Mouse (Mus musculus) left cerebral cortex, postnatal 25 days (tissue): Measurements from ENCODE around the gene Htra2. TPM values are rescaled to one million over a fixed set of nuclear protein-coding genes. Genes with fewer than 3 reads are reported as not detected.

Experiments used
- DNase-seq, 2 experiments: peaks; one replicate each; pipeline ENCODE4 v3.0.0; 2022; ENCODE audit warnings: low spot score in 2 of 2, mixed read lengths in 1 of 2
- intact Hi-C: fragments of 180-260 bp; cut with DNase I; formaldehyde crosslinking; loops from one replicate; pipeline ENCODE4 v1.15.1; 2025
- total RNA-seq, 2 experiments: library from RNA; stranded (reverse); gene quantifications; 2 replicates each; pipeline ENCODE4 v1.2.3; 2021

Htra2 gene
- total RNA-seq, 2 experiments from 2014 or later, result 42.9 to 45.4 TPM

GRCm38 (mm10) chr6:83037188-83037587, 17.9 kb downstream of the Htra2 start:
- intact Hi-C loops, result no loop called here
- DNase-seq, result no peak

DNA sequence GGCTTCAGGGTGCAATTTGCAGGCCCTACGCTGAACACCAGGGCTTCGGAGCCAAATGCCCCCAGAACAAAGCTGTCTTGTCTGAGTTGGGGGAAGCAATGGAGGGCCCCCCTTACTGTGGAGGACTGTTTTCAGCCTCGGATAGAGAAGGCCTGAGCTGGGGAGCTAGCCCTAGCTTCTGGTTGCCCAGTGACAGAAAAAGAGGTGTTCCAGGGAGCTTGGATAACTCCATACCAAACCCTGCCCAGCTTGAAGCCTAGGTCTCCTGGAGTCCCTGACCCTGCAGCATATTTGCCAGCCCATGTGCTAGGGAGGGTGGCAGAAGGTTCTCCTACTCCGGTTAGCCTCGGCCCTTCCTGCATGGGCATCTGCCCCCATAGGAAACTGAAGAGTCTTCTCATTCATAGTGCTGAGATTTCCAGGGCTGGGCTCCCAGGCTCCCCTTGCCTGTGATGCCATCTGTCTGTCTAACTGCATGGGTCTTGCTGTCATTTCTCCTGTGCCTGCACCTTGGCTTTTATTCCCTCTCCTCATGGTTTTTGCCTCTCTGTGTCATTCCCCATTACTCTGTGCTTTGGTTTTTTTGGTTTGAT, 20.5 kb downstream of the Htra2 start:
- intact Hi-C loops, result no loop called here
- DNase-seq, result no peak

GRCm38 (mm10) chr6:83033249-83034185, 21.6 kb downstream of the Htra2 start, which contains the start of the genes Dok1 and Loxl3:
Gene Dok1, minus strand, starts transcription at chr6:83033471.
Gene Loxl3, plus strand, starts transcription at chr6:83034173.
- no peak for DNase-seq
- intact Hi-C loops, result no loop called here

- intact Hi-C loops, result no loop called here
- peak in 1 of 2 experiments; percentile 36 for DNase-seq
Observed at GRCm38 (mm10) chr6:83032769-83033191, 22.3 kb downstream of the Htra2 start.

- intact Hi-C loops, result no loop called here
- DNase-seq, result no peak
Observed at GRCm38 (mm10) chr6:83031921-83032590, 23.0 kb downstream of the Htra2 start.

DNA sequence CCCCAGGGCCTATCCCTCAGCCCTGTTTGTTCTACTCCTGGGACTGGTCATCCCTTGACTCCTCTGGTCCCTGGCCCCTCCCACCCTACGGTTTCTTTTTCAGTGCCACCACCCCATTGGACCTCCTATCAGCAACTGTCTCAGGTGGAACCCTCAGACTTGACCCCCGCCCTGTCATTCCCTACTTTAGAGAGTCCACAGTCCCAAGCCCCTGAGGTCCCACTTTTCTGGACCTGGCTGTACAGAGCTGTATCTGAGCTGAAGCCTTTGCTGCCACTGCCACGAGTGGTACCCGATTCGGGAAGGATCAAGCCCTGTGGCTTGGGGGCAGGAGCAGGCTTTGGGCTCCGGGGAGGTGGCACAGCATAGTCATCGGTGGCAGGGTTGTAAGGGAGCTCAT, 24.0 kb downstream of the Htra2 start:
- intact Hi-C loops, result no loop called here
- DNase-seq, result no peak

DNA sequence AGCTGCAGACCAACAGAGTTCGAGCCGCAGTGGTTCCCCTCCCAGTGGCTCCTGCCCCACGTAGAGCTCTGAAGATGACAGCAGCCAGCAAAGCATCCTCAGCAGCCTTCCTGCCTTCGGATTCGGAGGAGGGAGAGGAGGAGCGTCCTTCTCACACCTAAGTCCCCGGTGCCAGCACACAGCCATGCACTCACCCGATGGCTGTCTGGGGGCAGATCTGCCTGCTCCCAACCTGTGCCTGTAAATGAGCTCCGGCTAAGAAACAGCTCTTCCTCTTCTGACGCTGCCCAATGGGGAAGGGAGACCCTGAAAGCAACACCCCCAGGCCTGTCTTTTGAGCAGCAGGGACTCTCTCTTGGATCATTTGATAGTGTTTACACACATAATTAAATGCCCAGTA, 25.3 kb downstream of the Htra2 start:
- intact Hi-C loops, result no loop called here
- DNase-seq, result no peak

- intact Hi-C loops, result no loop called here
- DNase-seq, result no peak
Observed at GRCm38 (mm10) chr6:83027706-83028105, 27.4 kb downstream of the Htra2 start.

GRCm38 (mm10) chr6:83027293-83027692, 27.8 kb downstream of the Htra2 start:
- intact Hi-C loops, result no loop called here
- DNase-seq, result no peak

GRCm38 (mm10) chr6:83025221-83025620, 29.9 kb downstream of the Htra2 start:
- DNase-seq, result no peak
- intact Hi-C loops, result no loop called here

DNA sequence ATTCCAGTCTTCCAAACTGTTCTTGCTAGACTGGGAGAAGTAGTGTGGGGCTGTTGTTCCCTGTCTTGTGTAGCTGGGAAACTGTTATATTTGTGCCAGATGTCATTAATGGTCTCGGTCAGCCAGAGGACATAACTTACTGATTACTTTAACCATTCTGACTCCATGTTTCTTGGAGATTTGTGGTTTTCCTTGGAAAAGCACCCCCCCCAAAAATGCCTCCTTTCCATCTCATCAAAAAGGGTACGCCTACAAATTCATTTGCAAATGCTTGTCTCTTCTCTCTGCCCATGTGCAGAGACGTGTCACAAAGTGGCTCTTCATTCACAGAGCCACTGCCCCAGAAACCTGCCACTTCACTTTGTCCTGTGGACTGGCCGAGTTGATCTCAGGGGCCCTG, 30.7 kb downstream of the Htra2 start:
- no peak for DNase-seq
- intact Hi-C loops, result no loop called here

DNA sequence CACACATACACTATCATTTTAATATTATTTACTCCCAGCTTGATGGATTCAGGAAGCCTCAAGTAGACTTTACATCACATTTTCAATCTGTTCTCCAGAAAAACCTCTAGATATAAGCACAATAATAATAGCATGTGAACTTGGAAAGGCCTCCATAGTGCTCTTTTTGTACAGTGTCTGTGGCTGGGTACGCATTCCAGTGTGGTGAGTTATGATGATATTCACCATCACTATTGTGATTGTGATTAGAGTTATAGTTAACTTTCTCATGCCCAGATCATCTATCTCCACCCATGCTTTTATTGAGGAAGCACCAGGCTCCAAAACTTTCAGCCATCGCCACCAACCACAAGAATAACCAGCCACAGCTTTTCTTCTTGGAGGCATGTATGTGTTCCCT, 31.3 kb downstream of the Htra2 start:
- DNase-seq, result no peak
- intact Hi-C loops, result no loop called here

DNA sequence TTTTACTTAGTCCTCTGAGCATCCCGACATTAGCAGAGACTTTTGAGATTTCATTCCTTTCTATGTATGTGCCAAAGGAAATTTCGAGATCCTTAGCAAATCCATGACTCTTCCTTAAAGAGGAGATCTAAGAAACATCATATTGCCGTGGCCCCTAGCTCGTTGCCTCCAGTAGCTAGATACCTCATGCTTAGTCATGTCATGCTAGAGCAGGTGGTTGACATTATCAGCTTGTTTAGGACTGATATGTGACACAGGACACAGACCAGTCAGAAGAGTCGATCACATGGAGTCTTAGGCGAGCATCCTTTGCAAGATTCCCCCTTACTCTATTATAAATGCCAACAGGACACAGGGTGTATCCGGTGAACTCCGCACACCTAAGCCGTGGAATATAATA, 32.1 kb downstream of the Htra2 start:
- DNase-seq, result no peak
- intact Hi-C loops, result no loop called here

DNA sequence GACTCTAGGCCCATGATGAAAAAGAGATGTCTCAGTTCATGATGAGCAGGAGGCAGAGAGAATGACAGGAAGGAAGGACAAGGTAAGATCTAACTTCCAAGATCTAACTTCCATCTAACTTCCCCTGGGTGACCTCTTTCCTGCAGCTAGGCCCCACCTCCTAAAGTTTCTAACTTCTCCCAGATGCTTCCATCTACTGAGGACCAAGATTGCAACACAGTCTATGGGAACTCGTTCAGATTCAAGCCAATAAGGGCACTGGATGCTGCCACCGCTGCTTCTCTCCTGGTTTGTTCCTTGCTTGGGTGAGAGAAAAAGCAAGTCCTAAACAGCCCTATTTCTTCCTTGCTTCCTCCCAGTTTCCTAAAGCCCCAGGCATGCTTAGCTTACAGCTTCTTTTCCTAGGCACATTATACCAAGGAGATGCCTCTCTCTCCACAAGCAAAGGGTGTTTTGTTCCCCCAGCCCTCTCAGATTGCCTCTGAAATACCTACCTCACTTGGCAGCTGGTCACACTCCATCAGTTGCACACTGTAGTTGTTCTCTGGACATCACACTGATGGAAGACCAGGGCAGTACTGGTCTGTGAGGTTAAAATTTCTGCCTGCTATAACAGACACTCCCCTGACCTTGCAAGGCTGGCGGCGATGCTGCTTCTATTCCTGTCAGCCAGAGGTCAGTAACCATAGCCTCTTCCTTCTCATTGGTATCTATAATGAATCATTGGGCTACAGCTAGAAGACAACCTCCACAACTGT, 34.1 kb downstream of the Htra2 start:
- no peak for DNase-seq
- intact Hi-C loops, result no loop called here

DNA sequence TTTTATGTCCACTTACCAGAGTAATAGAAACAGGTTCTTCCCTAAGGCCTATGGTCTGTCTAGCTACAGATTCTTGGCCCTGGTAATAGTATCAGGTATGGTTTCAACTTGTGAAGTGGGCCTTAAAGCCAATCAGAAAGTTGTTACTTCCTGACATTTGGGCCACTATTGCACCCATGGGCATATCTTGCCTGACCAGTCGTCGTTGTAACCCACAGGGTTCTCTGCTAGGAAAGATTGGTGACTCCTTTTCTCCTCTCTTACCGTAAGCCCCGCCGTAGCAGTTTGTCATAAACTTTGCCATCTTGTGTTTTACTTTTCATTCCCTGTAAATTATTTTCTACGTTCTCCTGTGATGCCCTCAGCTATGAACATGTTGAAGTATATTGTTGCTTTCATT, 35.0 kb downstream of the Htra2 start:
- intact Hi-C loops, result no loop called here

GRCm38 (mm10) chr6:83019044-83019443, 36.0 kb downstream of the Htra2 start:
- DNase-seq, result no peak
- intact Hi-C loops, result no loop called here

More for the DNA sequence above, 35.0 kb downstream of the Htra2 start:
- DNase-seq, result no peak

GRCm38 (mm10) chr6:83017190-83017589, 37.9 kb downstream of the Htra2 start:
- intact Hi-C loops, result no loop called here
- peak in 1 of 2 experiments; percentile 8 for DNase-seq

- no peak for DNase-seq
- intact Hi-C loops, result no loop called here
Observed at GRCm38 (mm10) chr6:83015749-83016148, 39.3 kb downstream of the Htra2 start.
